Mouse (Mus musculus) R1 (cell line): ENCODE results near the gene Cfap206.

Experiments
- DNase-seq: peaks from one replicate; pipeline ENCODE4 v3.0.0-alpha.2; 2018; ENCODE audit warnings: low read depth, low spot score

Cfap206 gene

GRCm38 (mm10) chr4:34673721-34674120 lies 56.3 kb downstream of the Cfap206 start:
- no peak for DNase-seq

- no peak for DNase-seq
These were observed 62.1 kb downstream of the Cfap206 start for GRCm38 (mm10) chr4:34667923-34668322.

DNA sequence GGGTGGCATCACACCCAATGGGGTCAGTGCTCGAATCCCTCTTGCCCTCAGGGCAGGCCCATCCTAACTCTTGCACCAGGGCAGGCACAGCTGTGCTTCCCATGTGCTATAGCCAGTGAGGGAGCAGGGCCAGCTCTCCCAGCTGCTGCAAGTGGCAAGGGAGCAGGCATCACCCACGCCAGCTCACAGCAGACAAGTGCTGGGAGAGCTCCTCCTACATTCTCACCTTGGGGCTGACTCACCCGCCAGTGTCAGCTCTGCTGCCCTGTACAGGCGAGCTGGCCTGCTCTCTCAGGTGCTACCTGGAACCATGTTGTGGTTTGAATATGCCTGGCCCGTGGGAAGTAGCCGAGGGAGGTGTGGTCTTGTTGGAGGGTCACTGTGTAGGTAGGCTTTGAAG lies 68.1 kb downstream of the Cfap206 start:
- no peak for DNase-seq

DNA sequence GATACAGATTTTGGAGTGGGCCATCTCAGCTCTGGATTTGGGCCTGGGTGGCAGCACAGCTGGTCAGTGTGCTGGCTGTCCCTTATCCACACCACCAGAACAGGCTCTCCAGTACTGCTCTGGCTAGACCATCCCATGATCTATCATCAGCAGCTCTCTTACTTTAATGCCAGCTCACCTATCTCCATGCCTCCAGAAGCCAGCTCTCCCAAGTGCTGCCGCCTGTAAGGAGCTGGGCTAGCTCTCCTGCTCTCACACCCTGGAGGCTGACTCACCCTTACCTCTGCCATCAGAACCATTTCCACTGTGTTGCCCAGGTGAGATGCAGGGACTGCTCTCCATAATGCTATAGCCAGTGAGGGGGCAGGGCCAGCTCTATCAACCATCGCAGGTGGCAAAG lies 68.5 kb downstream of the Cfap206 start:
- no peak for DNase-seq

DNA sequence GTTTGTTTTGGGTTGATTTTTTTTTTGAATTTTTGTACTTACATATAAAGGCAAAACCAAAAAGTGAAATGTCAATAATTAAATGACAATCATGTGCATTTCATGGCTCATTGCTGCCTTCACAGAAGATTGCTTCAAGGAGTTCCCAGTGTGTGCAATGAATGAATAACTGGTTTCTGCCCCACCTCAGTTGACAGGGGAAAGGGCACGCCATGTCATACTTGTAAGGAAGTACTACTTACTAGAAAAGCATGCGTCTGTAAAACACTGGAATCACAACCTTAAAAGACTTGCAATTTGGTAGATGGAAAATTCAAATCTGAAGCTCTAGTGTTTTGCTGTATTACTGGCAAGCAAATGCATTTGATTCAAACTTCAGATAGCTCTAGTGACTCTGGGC lies 71.0 kb downstream of the Cfap206 start:
- no peak for DNase-seq

GRCm38 (mm10) chr4:34656101-34656500 lies 73.9 kb downstream of the Cfap206 start:
- no peak for DNase-seq

DNA sequence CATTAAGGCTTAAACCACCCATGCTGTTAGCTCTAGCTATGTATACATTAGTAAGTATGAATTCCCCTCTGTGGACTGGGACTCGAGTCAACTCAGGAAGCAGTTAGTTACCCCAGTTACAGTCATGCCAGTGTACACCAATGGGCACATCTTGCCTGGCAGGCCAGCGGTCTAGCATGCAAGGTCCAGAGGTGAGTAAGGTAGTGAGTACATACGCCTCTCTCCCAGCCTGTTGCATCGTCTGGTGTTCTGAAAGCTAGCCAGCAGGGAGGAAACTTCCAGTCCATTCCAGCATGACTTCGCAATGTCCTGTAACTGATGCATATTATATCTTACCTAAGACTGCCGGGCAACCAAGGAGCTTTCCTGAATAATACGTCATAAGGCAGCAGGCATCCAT lies 76.8 kb downstream of the Cfap206 start:
- DNase-seq: no peak

- DNase-seq: no peak
These were observed 85.2 kb downstream of the Cfap206 start for GRCm38 (mm10) chr4:34644779-34645178.

- DNase-seq: no peak
These were observed 89.3 kb downstream of the Cfap206 start for GRCm38 (mm10) chr4:34640731-34641130.

DNA sequence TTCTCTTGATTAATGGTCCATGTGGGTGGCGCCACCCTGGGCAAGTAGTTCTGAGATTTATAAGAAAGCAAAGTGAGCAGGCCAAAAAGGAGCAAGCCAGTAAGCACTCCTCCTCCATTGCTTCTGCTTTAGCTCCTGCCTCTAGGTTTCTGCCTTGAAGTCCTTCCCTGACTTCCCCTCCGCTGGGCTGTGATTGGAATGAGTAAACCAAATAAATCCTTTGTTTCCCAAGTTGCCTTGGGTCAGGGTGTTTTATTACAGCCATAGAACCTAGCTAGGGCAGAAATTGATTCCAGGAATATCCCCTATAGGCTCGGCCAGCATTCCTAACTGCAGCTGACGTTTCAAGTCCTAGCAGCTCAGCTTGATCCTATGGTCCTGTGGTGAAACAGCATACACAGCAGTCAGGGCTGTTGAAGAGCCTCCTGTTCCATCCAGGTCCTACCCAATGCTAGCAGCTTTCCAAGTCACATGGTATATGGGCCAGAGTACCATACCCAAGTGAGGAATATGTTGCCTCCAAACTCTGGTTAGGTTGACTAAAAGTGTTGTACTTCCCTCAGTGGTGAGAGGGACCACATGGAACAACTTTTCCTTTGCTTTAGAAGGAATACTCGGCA lies 90.2 kb downstream of the Cfap206 start:
- peak; percentile 13 for DNase-seq
